Mouse (Mus musculus) testis, postnatal 10 days (tissue): Measurements from ENCODE around the gene Ap1b1.

Experiments used
- DNase-seq: peaks from one replicate; pipeline ENCODE4 v3.0.0; 2021; ENCODE audit warnings: low spot score

The Ap1b1 gene

GRCm38 (mm10) chr11:4984799-4985198, 1.8 kb upstream of the Ap1b1 start:
- no peak for DNase-seq

- no peak for DNase-seq
These were observed 846 bp downstream of the Ap1b1 start for GRCm38 (mm10) chr11:4987487-4987852.

DNA sequence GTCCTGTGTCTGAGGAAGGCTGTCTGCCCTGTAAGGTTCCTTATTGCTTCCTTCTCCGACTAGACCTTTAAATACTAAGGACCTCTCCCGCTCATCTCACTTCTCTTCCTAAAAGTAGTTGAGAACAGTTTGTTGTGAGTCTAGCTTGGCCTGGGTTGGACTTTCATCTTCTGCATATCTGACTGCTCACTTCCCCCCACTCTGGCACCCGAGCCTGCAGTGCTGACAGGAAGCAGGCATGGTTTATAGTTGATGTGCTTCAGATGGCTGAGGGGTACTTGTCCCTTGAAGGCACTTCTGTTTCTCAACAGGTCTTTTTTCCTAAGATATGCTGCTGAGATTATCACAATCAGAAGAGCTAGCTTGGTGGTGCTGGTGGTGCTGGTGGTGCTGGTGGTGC, 2.6 kb downstream of the Ap1b1 start:
- no peak for DNase-seq

- no peak for DNase-seq
These were observed 5.8 kb downstream of the Ap1b1 start for GRCm38 (mm10) chr11:4992471-4992870.

DNA sequence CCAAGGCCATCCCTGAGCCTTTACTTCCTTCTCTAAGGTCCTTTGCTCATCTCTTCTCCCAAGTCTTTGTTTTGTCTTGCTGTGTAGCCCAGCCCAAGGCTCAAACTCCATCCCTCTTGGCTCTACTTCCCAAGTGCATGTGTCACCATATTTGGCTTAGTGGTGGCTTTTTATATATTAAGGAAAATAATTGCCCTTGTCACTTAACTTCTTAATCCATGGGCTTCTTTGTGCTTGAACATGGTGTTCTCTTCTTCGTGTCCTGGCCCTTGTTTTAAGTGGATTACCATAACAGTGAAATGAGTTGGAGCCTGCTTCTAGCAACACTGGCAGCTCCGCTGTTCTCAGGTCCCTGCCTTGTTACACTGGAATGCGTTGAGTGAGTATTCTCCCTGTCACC, 9.1 kb downstream of the Ap1b1 start:
- no peak for DNase-seq

DNA sequence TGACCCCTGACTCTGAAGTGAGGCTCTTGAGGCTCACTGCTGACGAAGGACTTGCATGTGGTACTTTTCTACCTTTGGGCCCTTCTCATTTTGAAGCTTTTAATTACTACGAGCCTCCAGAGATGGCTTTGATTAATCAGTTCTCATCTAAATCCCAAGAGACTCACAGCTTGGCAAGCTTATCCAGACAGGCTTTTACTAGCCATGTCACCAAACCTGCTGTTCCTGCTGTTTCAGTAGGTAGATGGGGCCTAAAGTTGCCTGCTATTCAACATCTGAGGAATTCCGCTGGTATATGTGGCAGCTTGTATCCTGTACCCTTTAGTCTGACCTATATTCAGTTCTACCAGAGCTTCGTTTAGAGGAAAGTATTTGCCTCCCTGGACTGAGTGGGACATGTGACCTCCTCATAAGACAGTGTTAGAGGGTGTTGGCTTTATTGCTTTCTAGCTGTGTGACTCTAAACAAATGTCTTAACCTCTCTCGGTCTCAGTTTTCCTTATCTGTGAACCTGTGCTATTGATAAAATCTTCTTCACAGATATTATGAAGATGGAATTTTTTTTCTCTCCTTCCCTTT, 10.1 kb downstream of the Ap1b1 start:
- DNase-seq: no peak

DNA sequence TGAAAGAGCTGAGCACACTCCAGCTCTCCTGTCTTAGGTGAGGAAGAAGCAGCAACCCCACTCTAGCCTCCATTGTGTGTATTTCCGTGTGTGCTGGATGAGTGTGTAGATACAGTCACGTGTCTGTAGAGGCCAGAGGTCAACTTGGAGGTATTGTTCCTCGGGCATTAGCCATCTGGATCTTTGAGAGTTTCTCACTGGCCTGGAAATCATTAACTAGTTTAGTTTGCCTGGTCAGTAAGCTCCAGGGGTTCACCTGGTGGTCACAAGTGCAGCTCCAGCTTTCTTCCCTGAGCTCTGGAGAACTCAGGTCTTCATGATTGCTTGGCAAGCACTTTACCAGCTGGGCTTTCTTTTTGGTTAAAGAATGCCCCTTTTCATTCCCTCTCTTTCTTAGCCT, 11.7 kb downstream of the Ap1b1 start:
- no peak for DNase-seq

GRCm38 (mm10) chr11:4998762-4999161, 12.1 kb downstream of the Ap1b1 start:
- DNase-seq: no peak

GRCm38 (mm10) chr11:5000241-5000640, 13.6 kb downstream of the Ap1b1 start:
- no peak for DNase-seq

- DNase-seq: no peak
These were observed 16.2 kb downstream of the Ap1b1 start for GRCm38 (mm10) chr11:5002826-5003225.

GRCm38 (mm10) chr11:5005528-5005927, 18.9 kb downstream of the Ap1b1 start:
- DNase-seq: no peak

GRCm38 (mm10) chr11:5007186-5007585, 20.6 kb downstream of the Ap1b1 start:
- DNase-seq: no peak

DNA sequence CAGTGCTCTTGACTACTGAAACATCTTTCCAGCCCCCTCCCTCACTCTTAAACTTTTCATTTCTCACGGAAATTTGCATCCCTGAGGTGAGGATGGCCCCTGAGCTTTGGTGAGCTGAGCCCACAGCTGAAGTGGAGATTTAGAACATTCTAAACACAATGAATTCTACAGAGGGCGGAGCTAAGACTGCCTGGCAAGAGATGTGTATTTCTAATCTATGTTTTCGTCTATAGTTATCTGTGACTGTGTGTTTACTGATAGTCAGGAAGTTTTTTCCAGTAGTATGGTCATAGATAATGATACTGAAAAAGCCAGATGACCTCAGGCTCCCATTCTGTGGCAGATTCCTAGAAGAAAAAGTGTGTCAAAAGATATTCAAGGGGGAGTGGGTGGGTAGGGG, 22.2 kb downstream of the Ap1b1 start:
- DNase-seq: no peak

GRCm38 (mm10) chr11:5009354-5010074, 22.9 kb downstream of the Ap1b1 start:
- DNase-seq: no peak

DNA sequence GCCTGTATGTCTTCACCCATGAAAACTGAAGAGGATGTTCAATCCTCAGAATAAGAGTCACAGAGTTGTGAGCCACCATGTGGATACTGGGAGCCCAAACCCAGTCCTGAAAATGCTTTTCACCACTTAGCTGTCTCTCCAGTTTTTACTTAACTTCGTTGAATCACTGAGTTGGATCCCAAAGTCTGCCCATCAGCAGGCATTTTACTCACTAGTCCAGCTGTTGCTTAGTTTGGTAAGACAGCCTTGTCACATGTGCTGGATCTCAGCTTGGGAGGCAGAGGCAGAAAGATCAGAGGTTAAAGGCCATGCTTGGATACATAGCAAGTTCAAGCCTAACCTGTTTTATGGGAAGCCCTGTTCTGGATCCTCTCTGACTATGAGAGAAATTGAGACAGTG, 23.6 kb downstream of the Ap1b1 start:
- DNase-seq: no peak

DNA sequence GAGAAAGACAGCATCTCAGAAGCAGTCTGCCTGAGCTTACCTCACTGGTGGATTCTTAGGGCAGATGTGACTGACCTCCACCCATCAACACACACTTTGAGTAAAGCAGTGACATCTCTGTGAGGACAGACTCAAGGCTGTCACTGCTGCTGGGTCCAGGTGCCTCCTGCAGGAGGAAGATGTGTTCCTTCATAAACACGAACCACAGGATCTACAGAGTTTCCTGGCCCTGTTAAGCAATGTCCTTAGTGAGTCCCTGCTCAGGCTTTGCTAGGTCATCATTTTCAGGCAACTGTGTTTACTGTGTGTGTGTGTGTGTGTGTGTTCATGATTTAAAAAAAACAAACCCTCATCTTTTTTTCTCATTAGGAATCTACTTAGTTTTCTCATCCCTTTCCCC, 24.9 kb downstream of the Ap1b1 start:
- no peak for DNase-seq

- DNase-seq: no peak
These were observed 25.6 kb downstream of the Ap1b1 start for GRCm38 (mm10) chr11:5012213-5012715.

DNA sequence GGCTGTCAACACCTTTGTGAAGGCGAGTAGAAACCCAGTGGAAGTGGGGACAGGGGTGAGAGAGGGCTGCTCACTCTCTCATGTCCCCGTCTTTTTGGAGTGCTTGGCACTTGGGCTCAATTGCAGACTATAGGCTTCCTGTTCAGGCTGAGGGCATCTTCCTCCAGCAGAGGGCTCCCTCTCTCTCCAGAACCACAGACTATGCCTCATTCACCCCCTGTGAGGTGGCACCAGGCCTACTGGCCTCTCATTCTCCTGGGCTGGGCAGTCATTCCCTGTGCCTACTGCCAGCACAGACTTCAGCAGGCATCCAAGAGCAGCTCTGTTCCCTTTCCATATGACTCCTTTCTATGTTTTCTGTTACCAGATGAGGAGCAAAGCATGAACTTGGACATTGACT, 29.1 kb downstream of the Ap1b1 start:
- peak; percentile 78 for DNase-seq

DNA sequence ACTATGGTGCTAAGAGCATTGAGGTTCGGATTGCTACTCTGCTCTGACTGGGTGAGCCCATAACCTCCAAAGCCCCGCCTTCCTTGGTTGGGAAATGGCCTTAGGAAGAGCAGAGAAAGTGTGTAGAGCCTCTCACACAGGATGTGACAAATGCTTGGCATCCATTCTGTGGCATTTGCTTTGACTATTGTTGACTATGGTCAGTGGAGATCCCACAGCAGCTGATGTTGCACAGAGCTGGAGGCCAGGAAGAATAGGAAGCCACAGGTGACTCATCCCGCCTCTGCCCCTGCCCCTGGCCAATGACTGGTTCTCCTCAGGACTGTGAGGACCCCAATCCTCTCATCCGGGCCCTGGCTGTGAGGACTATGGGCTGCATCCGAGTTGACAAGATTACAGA, 29.7 kb downstream of the Ap1b1 start:
- DNase-seq: no peak

- DNase-seq: peak; percentile 74
These were observed 30.9 kb downstream of the Ap1b1 start for GRCm38 (mm10) chr11:5017506-5017905.

DNA sequence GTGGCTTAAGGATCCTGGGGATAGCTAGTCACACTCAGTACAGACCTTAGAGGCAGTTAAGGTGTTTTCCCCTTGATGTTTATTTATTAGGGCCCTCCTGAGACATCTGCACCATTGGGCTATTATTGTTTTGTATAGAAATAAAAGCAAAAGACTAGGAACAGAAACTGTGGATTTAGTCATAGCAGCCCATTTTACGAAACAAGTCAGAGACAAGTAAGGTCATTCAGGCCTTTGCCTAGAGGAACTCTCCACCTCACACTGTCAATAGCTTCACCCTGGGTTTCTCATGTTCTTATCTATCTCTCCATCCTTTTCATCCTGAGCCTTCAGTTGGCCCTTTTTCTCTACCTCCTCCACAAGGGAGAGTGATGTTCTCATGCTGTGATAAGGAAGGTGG, 38.5 kb downstream of the Ap1b1 start:
- no peak for DNase-seq

DNA sequence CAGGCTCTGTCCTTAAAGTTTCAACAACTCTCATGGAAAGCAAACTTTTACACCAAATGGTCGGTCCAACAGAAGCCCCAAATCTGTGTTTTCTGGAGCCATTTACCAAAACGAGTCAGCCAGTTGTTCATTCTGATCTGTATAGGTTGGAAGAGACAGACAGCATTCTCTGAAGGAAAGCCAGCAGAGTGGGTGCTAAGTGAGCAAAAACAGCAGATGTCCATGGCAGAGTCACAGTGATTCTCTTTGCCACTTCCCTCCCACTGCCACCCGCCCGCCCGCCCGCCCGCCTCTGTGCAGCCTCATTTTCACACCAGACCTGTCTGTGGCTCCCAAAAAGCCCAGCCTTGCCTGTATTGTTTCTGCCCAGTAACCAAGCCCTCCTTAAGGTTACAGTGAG, 41.6 kb downstream of the Ap1b1 start:
- no peak for DNase-seq

DNA sequence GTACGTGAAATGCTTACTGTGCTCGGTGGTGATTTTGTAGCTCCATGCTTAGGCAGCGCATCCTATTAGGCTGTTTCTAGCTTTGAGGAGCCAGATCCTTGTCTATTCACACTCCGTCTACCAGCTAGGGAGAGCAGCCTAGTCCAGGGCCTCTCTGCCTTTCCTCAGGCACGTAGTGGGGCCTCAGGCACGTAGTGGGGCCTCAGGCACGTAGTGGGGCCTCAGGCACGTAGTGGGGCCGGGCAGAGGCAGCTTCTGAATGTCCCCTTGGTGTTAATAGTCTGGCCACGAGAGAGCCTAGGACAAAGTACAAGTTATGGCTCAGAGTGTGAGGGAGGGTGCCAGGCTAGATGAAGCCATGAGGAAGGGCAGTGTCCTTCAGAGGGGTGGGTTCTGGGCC, 46.1 kb downstream of the Ap1b1 start:
- DNase-seq: no peak

- peak; percentile 81 for DNase-seq
These were observed 46.5 kb downstream of the Ap1b1 start for GRCm38 (mm10) chr11:5033136-5033535.
